Mouse (Mus musculus): Measurements from ENCODE around the gene Twnk.

DNA sequence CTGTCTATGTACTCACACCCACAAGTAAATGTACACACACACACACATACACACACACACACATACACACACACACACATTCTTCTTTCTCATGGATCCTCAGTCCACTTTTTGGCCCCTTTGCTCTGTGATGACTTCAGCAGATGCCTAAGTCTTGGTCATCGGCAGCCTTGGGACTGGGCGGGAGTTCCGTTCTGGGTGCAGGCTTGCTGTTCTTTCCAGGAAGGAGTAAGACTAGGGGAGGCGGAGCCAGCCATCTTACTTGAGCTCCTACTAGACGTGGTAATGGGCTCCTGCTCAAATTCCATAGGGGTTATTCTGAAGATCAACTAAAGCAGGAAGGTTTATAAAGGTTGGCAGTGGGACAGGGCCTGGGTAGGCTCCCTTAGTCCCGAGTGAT, 14.9 kb downstream of the Twnk start:
- TF ChIP-seq CTCF (IDR thresholded peaks at IDR 0.05; ENCODE audit: low read depth) (no peak), EP300 (IDR thresholded peaks at IDR 0.05; ENCODE audit: low read depth) (no peak)

All from liver, embryonic 14.5 days (tissue).